Mouse (Mus musculus) CH12.LX (cell line): ENCODE data around the gene 4931429L15Rik.

Source experiments
- CHD2 ChIP-seq: IDR thresholded peaks from 2 replicates; pipeline ENCODE4 v1.6.1; 2011; ENCODE audit warnings: low read length, improper control_type of control experiment
- IRF4 ChIP-seq: IDR thresholded peaks from 2 replicates; pipeline ENCODE4 v1.6.1; 2014; ENCODE audit warnings: low read depth, mild to moderate bottlenecking, inconsistent platforms, low read length, improper control_type of control experiment
- TCF12 ChIP-seq: IDR thresholded peaks from 2 replicates; pipeline ENCODE4 v1.6.1; 2014; ENCODE audit warnings: low read depth, mild to moderate bottlenecking, inconsistent platforms, low read length, improper control_type of control experiment

DNA sequence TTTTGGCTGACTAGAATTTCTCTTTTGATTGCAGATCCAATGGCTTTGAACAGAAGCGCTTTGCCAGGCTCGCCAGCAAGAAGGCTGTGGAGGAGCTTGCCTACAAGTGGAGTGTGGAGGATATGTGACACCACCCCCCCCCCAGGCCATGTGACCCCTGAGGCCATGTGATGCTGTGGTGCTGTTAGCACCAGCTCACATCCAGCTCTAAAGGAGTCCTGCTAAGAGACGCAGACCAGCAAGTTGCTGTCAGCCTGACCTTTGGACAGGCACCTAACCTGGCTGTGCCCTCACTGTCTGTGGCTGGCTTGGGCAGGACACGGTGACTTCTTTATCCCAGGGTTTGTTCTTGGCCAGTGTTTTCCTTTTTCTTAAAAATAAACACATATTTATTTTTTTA lies 21.4 kb downstream of the 4931429L15Rik start:
- TF ChIP-seq CHD2 (no peak), IRF4 (no peak), TCF12 (no peak)
